Mouse (Mus musculus) gastrocnemius, postnatal 10 days (tissue): ENCODE data around the gene Blmh. TPM values are rescaled to one million over a fixed set of nuclear protein-coding genes. Genes with fewer than 3 reads are reported as not detected.
"Not testable (repeated sequence)": the region's sequence is repeated elsewhere in the genome, so short reads cannot be mapped to it uniquely, and the experiment has no call there.

Experiments used
- DNase-seq: peaks from one replicate; pipeline ENCODE4 v3.0.0; 2021; ENCODE audit warnings: mixed read lengths
- total RNA-seq, 2 experiments: library from RNA; stranded (reverse); gene quantifications; 2 replicates each; pipeline ENCODE4 v1.2.3; 2021

The Blmh gene
- total RNA-seq, 2 experiments from 2014 or later = 59.2 to 63.5 TPM

GRCm38 (mm10) chr11:76916539-76917229 is 7.9 kb upstream of the Blmh start:
- DNase-seq = no peak

GRCm38 (mm10) chr11:76917230-76917548 is 7.4 kb upstream of the Blmh start:
- no peak for DNase-seq

- DNase-seq = no peak
These were observed 4.0 kb upstream of the Blmh start for GRCm38 (mm10) chr11:76920607-76921006.

GRCm38 (mm10) chr11:76928586-76928985 is 4.0 kb downstream of the Blmh start:
- DNase-seq = not testable (repeated sequence)

- no peak for DNase-seq
These were observed 8.6 kb downstream of the Blmh start for GRCm38 (mm10) chr11:76933209-76933608.

- DNase-seq = no peak
These were observed 12.0 kb downstream of the Blmh start for GRCm38 (mm10) chr11:76936578-76936977.

- no peak for DNase-seq
These were observed 20.2 kb downstream of the Blmh start for GRCm38 (mm10) chr11:76944839-76945238.

- peak; percentile 95 for DNase-seq
These were observed 21.0 kb downstream of the Blmh start for GRCm38 (mm10) chr11:76945386-76946202.

- DNase-seq = peak; percentile 14
These were observed 21.6 kb downstream of the Blmh start for GRCm38 (mm10) chr11:76946203-76946585.

GRCm38 (mm10) chr11:76953536-76953935 is 28.9 kb downstream of the Blmh start:
- DNase-seq = no peak

GRCm38 (mm10) chr11:76965703-76966102 is 41.1 kb downstream of the Blmh start:
- DNase-seq = no peak

- no peak for DNase-seq
These were observed 45.7 kb downstream of the Blmh start for GRCm38 (mm10) chr11:76970328-76970727.

GRCm38 (mm10) chr11:76974680-76975319 is 50.2 kb downstream of the Blmh start:
- no peak for DNase-seq

GRCm38 (mm10) chr11:76981570-76982141 is 57.0 kb downstream of the Blmh start:
- no peak for DNase-seq

GRCm38 (mm10) chr11:76982415-76982814 is 57.8 kb downstream of the Blmh start:
- DNase-seq = no peak

- DNase-seq = no peak
These were observed 59.0 kb downstream of the Blmh start for GRCm38 (mm10) chr11:76983641-76984040.

GRCm38 (mm10) chr11:76984173-76984572 is 59.6 kb downstream of the Blmh start:
- no peak for DNase-seq

GRCm38 (mm10) chr11:76990839-76991238 is 66.2 kb downstream of the Blmh start:
- DNase-seq = no peak

- DNase-seq = no peak
These were observed 68.3 kb downstream of the Blmh start for GRCm38 (mm10) chr11:76992886-76993285.

- no peak for DNase-seq
These were observed 71.5 kb downstream of the Blmh start for GRCm38 (mm10) chr11:76995966-76996672.

- peak; percentile 75 for DNase-seq
These were observed 72.7 kb downstream of the Blmh start for GRCm38 (mm10) chr11:76997305-76997704.
